Comparison of ENCODE assay signal across 7 mouse cellular contexts in the genomic region with DNA sequence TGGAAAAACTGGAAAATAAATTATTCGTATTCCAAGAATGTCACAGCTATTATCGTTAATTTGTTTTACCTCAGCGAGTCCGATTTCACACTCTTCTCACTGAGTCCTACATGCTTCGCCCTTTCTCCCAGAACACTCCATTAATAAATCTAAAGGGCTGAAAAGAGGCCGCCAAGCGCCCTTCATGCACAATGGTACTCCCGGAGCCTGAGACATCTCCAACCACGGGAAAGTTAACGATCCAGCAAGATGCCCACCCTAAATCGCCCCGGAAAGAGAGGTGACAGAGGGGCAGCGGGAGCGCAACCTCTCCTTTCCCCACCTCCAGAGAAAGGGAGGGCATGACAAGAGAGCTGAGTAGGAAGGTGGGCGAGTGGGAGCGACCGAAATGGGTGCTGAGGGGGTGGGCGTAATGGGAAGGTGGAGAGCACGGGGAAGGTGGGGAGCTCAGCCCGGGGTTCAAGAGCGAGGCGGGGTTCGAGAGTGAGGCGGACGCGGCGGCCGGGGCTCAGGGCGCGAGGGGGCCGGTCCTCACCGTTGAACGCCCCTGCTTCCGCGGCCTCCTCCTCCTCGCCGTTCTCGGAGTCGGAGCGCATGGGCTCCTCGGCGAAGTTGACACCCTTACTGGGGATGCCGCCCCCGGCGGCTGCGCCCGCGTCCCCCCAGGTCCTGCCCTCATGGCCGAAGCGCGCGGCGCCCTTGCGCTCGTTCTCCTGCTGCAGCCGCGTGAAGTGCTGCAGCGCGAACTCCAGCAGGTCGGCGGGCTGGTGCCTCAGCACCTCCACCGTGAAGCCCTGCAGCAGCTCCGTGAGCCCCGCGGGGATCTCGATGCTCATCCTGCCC. TPM values are rescaled to one million over a fixed set of nuclear protein-coding genes. Genes with fewer than 3 reads are reported as not detected.
DNase-seq lines count a peak whose midpoint lies in the region; ATAC-seq lines count a peak whose summit lies in the region.

No protein-coding gene starts in this region.

- peak overlapping the region; percentile 88 for H3K4me3 ChIP-seq in heart, embryonic 13.5 days
- peak overlapping the region; percentile 98 for H3K4me3 ChIP-seq in liver, embryonic 12.5 days

- H3K4me2 ChIP-seq in heart, embryonic 13.5 days: peak overlapping the region; percentile 97
- H3K4me2 ChIP-seq in liver, embryonic 12.5 days: peak overlapping the region; percentile 84

- no peaks in the 10 kb centered on the region for H3K36me3 ChIP-seq in heart, embryonic 13.5 days
- peaks cover 23% of the 10 kb centered on the region for H3K36me3 ChIP-seq in liver, embryonic 12.5 days

- H3K27me3 ChIP-seq in heart, embryonic 13.5 days (replicated peaks): no peaks in the 10 kb centered on the region
- H3K27me3 ChIP-seq in liver, embryonic 12.5 days (replicated peaks): no peaks in the 10 kb centered on the region

- H3K4me1 ChIP-seq in heart, embryonic 13.5 days: peaks cover 25% of the 10 kb centered on the region
- H3K4me1 ChIP-seq in liver, embryonic 12.5 days: peaks cover 61% of the 10 kb centered on the region

- no peaks in the 10 kb centered on the region for H3K9me3 ChIP-seq in heart, embryonic 13.5 days
- no peaks in the 10 kb centered on the region for H3K9me3 ChIP-seq in liver, embryonic 12.5 days (replicated peaks)

- peak overlapping the region; percentile 88 for H3K27ac ChIP-seq in heart, embryonic 13.5 days (replicated peaks)
- H3K27ac ChIP-seq in liver, embryonic 12.5 days: peak overlapping the region; percentile 99

- peak; percentile 36 to 48 for DNase-seq in left cerebral cortex, adult 8-10 months (ENCODE audit: low spot score in 2 of 2)
- DNase-seq in left cerebral cortex, adult 11 months (ENCODE audit: low spot score): no peak
- DNase-seq in MN1 (ENCODE audit: low spot score): peak; percentile 77
- DNase-seq in embryo, embryonic 10.5 days (ENCODE audit: low spot score): peak; percentile 66

- peak; percentile 37; the same call in 1 of the 2 replicates for ATAC-seq in heart, embryonic 13.5 days (ENCODE audit: extremely low read depth, insufficient number of reproducible peaks, low FRiP score, low TSS enrichment)
- ATAC-seq in liver, embryonic 12.5 days: peak; percentile 50
- ATAC-seq in neutrophil, adult 5-6 weeks (ENCODE audit: extremely low read depth, insufficient number of reproducible peaks, low FRiP score, poor library complexity, severe bottlenecking): peak; percentile 18

- WGBS in heart, embryonic 13.5 days: under 1% methylated on average over 56 of the region's 66 CpGs
- WGBS in liver, embryonic 12.5 days (ENCODE audit: insufficient replicate concordance): under 1% methylated on average over 59 of the region's 66 CpGs

- peak overlapping the region; percentile 90 for H3K9ac ChIP-seq in heart, embryonic 13.5 days
- H3K9ac ChIP-seq in liver, embryonic 12.5 days: peak overlapping the region; percentile 100

RNA-seq across cellular contexts. Expression of gene Prkar2b, which starts 0.6 kb away (rescaled TPM):
- 10 to 100 TPM; 69.7 to 77.9 (median 77.6) TPM for total RNA-seq in left cerebral cortex, adult 8-10 months (2022)
- polyA plus RNA-seq in heart, embryonic 13.5 days (2015; fragmentation: Nextera tagmentation; extraction: Ambion mirVana): 11.8 and 13.6 TPM in 2 replicates
- polyA plus RNA-seq in liver, embryonic 12.5 days (2016; fragmentation: Nextera tagmentation; extraction: Ambion mirVana): 137 and 141 TPM in 2 replicates
- total RNA-seq in neutrophil, adult 5-6 weeks (2017): 39.8 and 41.3 TPM in 2 replicates
